Mouse (Mus musculus): Measurements from ENCODE around the gene Procr. TPM values are rescaled to one million over a fixed set of nuclear protein-coding genes. Genes with fewer than 3 reads are reported as not detected.

The Procr gene
- polyA plus RNA-seq, 1 experiment from 2014 or later: 3.1 TPM

Other genes with a start within 250 kb of the Procr start
- gene Acss2, start 233.2 kb upstream of the Procr start, polyA plus RNA-seq (2014; fragmentation: Nextera tagmentation; extraction: Ambion mirVana): 23.3 and 24.1 TPM in 2 replicates
- 8.8 and 13.0 TPM in 2 replicates for gene Ggt7, start 232.9 kb upstream of the Procr start, polyA plus RNA-seq (2014; fragmentation: Nextera tagmentation; extraction: Ambion mirVana)
- 14.7 and 15.9 TPM in 2 replicates for gene Gss, start 158.3 kb upstream of the Procr start, polyA plus RNA-seq (2014; fragmentation: Nextera tagmentation; extraction: Ambion mirVana)
- 0.46 and 0.52 TPM in 2 replicates for gene Myh7b, start 139.9 kb upstream of the Procr start, polyA plus RNA-seq (2014; fragmentation: Nextera tagmentation; extraction: Ambion mirVana)
- 154 and 157 TPM in 2 replicates for gene Trpc4ap, start 58.7 kb upstream of the Procr start, polyA plus RNA-seq (2014; fragmentation: Nextera tagmentation; extraction: Ambion mirVana)
- 36.0 and 37.4 TPM in 2 replicates for gene Edem2, start 21.6 kb upstream of the Procr start, polyA plus RNA-seq (2014; fragmentation: Nextera tagmentation; extraction: Ambion mirVana)
- gene Gm17581, start 15.3 kb upstream of the Procr start, polyA plus RNA-seq (2014; fragmentation: Nextera tagmentation; extraction: Ambion mirVana): not detected in 2 replicates
- gene Mmp24, start 24.2 kb downstream of the Procr start, polyA plus RNA-seq (2014; fragmentation: Nextera tagmentation; extraction: Ambion mirVana): 3.2 and 3.4 TPM in 2 replicates
- 9.6 and 9.7 TPM in 2 replicates for gene BC029722, start 68.3 kb downstream of the Procr start, polyA plus RNA-seq (2014; fragmentation: Nextera tagmentation; extraction: Ambion mirVana)
- 193 and 208 TPM in 2 replicates for gene Eif6, start 75.8 kb downstream of the Procr start, polyA plus RNA-seq (2014; fragmentation: Nextera tagmentation; extraction: Ambion mirVana)
- 0.19 and 0.20 TPM in 2 replicates for gene Fam83c, start 83.7 kb downstream of the Procr start, polyA plus RNA-seq (2014; fragmentation: Nextera tagmentation; extraction: Ambion mirVana)
- 69.6 and 80.8 TPM in 2 replicates for gene Uqcc1, start 179.2 kb downstream of the Procr start, polyA plus RNA-seq (2014; fragmentation: Nextera tagmentation; extraction: Ambion mirVana)
- not detected in 2 replicates for gene Gm15557, start 189.6 kb downstream of the Procr start, polyA plus RNA-seq (2014; fragmentation: Nextera tagmentation; extraction: Ambion mirVana)
- 1.3 and 1.4 TPM in 2 replicates for gene Gdf5, start 194.2 kb downstream of the Procr start, polyA plus RNA-seq (2014; fragmentation: Nextera tagmentation; extraction: Ambion mirVana)
- gene Cep250, start 205.3 kb downstream of the Procr start, polyA plus RNA-seq (2014; fragmentation: Nextera tagmentation; extraction: Ambion mirVana): 14.9 and 23.3 TPM in 2 replicates